Mouse (Mus musculus) subcutaneous adipose tissue, adult 2 months (tissue): ENCODE results near the gene Rgs9. TPM values are rescaled to one million over a fixed set of nuclear protein-coding genes. Genes with fewer than 3 reads are reported as not detected.

ENCODE experiments used
- polyA plus RNA-seq: library from polyadenylated mRNA; depleted of rRNA; stranded (reverse); fragments of >200 nt; gene quantifications from 2 replicates; pipeline ENCODE4 v1.2.3, GENCODE M21; 2012; ENCODE audit warnings: low replicate concordance; rRNA removed

The Rgs9 gene
- polyA plus RNA-seq = 0.29 and 3.9 TPM in 2 replicates

DNA sequence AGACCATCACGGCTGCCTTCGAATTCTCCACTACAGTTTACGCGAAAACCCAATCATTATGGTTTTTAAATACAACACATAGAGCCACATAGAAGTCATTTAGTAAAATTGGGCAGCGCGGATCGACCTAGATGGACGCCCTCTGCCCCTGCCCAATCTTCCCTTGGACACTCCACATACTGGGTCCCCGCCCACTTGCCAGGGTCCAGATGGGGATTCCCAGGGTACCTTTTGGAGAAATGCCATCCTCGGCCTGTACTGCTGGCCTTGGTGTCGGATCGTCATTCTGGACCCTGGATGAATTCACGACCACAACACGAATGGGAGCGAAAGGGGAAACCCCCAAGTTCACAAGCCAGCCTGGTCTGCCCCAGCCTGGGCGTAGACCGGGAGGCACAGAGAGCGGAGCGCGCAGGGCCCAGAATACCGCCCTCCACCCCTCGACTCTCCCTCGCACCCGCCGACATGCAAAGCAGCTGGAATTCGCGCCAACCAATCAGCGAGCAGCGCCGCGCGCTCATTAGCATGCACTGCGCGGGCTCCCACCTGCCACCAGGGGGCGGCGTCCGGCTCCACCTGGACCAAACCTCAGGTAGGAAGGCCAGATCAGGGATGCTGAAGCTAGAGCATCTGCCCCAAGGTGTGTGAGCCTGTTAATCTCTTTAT is at the start of gene Rgs9:
TSS of gene Rgs9 (minus strand) at position 420 of the 666 bp plus-strand sequence.

Other genes starting within 250 kb of the Rgs9 start
- 0.33 TPM in 1 of 2 replicates, not detected in the other for gene E030025P04Rik, start 153.8 kb downstream of the Rgs9 start, polyA plus RNA-seq
- gene Gna13, start 64.7 kb upstream of the Rgs9 start, polyA plus RNA-seq = 21.3 and 26.6 TPM in 2 replicates
- gene 9930022D16Rik, start 115.8 kb upstream of the Rgs9 start, polyA plus RNA-seq = not detected in 2 replicates
- gene Amz2, start 127.8 kb upstream of the Rgs9 start, polyA plus RNA-seq = 56.4 and 57.5 TPM in 2 replicates
- 6.2 and 12.4 TPM in 2 replicates for gene Arsg, start 175.2 kb upstream of the Rgs9 start, polyA plus RNA-seq
- gene Slc16a6, start 175.5 kb upstream of the Rgs9 start, polyA plus RNA-seq = 1.2 and 4.3 TPM in 2 replicates